Mouse (Mus musculus): ENCODE results near the gene Ctf1.
"Not testable (repeated sequence)": the region's sequence is repeated elsewhere in the genome, so short reads cannot be mapped to it uniquely, and the experiment has no call there.

Gene Ctf1

DNA sequence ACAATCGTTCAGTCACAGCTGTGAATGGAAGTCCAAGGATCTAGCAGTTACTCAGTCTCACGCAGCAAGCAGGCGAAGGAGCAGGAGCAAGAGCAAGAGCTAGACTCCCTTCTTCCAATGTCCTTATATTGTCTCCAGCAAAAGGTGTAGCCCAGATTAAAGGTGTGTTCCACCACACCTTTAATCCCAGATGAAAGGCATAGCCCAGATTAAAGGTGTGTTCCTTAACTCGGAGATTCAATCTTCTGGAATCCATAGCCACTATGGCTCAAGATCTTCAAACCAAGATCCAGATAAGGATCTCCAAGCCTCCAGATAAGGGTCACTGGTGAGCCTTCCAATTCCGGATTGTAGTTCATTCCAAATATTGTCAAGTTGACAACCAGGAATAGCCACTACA lies 19.5 kb downstream of the Ctf1 start, which contains the start of gene Ctf2:
Ctf2 (minus strand) TSS at position 101 of the 400 bp plus-strand sequence.
- DNase-seq (ENCODE audit: low read depth, low spot score): not testable (repeated sequence)

DNA sequence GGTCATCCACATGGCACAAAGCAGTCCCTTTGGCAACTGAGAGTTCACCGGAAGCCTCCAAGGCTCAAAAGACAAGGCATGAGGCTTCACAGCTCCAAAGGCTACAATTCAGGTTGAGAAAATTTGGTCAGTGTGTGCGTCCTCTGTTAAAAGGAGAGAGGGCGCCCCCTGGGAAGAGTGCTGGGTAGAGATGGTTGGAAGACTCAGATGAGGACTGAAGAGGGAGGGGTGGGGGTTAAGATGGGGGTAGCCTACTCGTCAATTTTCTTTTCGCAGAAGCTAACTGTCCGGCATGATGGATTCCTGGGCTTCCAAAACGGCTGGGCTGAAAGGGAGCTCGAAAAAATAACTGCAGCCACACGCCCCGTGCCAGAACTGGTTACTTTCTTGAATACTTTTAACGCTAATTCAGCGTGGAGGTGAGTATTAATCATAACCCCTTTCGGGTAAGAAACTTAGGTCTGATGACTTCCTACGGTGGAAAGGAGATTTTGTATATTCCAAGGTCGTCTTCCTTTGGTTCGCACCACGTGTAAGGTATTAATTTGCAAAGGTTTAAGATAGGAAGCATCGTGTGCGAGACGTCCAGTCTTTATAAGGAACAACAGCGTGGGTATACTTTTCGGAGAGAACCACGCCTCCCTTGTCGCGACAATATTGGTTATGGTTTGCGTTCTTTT lies 32.0 kb downstream of the Ctf1 start, which contains the start of gene Fbxl19:
Fbxl19 (plus strand) TSS at position 178 of the 680 bp plus-strand sequence.
- DNase-seq (ENCODE audit: low read depth, low spot score): peak; percentile 88

DNA sequence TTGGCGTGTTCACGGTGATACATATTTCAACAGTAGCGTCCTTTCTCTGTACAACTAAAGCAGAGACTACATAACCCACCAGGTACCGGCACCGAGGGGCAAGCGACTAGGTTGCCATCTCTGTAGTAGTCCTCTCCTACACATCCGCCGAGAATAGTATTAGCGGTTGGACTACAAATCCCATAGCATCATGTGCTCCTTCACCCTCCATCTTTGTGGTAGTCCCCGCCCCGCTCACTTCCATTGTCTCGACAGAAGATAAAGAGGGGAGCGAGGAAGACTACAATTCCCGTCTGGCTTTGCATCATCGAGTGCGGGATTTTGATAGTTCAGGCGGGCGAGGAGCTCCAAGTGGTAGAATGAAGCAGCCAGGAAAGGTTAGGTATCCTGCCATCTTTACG lies 32.7 kb downstream of the Ctf1 start:
- peak; percentile 100 for DNase-seq (ENCODE audit: low read depth, low spot score)

GRCm38 (mm10) chr7:127745652-127746493 lies 33.3 kb downstream of the Ctf1 start:
- DNase-seq (ENCODE audit: low read depth, low spot score): peak; percentile 100

DNA sequence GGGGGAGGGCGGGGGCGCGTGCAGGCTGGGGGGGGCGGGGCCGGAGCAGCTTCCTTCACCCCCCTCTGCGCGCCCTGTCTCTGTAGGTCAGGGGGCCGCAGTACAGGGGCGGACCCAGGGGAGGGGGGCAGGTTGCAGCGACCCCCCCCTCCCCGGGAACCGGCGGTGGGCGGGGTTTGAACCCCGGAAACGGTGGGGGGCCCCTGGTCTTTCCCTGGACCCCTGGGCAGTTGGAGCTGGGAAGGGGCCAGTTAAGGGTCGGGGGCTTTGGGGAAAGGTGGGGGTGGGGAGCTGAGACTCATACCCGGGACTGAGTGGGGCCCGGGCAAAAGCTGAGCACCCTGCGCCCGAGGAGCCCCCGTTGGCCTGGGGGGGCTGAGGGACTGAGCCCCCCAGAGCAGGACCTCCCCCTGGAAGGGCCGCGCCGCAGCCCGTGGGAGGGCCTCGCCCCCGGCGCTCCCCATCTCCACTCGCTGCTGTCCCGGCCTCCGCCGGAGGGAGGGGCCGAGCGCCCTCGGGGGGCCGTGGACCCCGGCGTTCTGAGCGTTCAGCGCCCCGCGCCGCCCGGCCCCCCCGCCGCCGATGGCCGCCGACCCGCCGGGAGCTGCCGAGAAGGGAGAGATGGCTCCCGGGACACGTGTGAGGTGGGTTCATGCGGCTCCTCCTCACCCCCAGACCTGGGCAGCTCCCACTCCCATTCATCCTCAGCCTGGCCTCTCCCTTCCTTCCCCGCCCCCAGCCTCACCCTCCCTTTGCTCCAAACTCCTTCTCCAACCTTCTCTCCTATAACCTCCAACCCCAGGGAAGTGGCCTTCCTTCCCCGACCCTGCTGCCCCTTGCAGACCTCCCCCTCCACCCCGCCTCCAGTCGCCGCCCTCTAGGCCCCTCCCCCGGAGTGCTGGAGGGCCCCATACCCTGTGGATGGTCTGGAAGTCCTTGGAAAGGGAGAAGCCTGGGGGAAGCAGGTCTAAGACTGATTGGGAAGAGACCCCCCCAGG lies 34.3 kb downstream of the Ctf1 start:
- no peak for DNase-seq (ENCODE audit: low read depth, low spot score)

DNA sequence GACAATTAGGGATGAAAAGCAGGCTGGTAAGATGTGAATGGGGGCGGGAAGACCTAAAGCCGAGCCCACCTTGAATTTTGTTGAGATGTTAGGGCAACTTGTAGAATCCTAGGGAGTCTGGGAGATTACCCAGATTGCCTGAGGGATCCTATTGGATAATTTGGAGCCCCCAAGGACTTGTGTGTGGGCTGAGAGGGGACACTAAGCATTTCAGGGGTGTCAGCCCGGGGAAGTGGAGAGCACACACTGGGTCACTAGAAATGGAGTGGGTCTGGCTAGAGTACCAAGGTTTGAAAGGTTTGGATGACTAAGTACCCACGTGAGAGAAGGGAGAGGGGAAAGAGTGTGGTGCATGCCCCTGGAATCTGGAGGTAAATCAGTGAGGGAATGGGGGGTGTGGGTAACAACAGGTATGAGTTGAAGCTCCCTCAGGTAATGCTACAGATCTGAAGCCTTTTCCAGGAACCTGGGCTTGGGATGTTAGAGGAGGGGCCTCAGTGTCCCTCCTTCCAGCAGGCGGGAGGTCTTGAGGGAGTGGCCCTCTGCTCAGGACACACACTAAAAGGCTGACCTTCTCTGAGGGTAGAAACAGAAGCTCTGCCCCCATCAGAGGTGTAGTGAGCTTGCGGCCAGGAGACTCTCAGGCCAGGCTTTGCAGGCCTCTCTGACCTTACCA lies 35.2 kb downstream of the Ctf1 start:
- DNase-seq (ENCODE audit: low read depth, low spot score): no peak

DNA sequence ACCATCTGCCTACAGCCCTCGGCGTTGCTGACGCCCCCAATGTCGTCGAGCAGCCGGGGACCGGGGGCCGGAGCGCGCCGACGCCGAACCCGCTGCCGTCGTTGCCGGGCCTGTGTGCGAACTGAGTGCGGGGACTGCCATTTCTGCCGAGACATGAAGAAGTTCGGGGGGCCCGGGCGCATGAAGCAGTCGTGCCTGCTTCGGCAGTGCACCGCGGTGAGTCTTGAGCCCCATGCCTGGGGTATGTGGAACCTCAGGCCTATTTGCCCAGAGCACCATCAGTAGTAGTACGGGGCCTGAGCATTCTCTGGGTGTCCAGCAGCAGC lies 35.7 kb downstream of the Ctf1 start:
- no peak for DNase-seq (ENCODE audit: low read depth, low spot score)

DNA sequence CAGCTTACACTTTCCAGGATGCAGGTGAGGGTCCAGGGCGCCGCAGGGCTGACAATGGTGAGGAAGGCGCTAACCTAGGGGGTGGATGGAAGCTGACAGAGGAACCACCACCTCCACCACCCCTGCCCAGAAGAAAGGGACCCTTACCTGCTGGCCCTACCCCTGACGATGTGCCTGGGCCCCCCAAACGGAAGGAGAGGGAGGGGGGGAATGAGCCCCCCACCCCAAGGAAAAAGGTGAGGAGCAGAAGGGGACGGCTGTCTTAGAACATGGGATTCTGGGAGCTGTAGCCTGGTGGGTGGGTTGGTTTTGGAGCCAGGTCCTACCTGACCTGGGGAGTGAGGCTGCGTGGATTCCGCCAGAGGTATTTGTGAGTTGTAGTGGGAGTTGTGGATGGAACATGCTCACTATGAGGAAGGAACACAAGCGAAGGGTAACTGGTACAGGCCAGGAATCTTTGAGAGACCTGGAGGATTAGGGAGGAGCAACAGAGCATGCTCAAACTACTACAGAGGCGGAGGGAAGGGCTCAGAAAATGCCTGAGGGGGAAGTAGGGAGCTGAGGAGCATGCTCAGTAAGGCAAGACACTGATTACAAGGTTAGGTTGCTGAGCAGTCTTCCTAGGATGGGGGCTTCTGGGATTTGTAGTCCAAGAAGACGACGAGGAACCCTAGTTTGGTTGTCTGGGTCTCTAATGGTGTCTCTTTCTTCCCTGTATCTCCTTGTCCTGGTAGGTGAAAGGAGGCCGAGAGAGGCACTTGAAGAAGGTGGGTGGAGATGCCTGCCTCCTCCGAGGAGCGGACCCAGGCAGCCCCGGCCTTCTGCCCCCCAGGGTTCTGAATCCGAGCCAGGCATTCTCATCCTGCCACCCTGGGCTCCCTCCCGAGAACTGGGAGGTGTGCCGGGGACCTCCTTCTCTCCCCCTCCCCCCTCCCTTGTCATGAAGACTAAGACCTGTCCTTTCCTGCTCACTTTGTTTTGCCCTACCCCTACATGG lies 37.9 kb downstream of the Ctf1 start:
- DNase-seq (ENCODE audit: low read depth, low spot score): peak; percentile 96

DNA sequence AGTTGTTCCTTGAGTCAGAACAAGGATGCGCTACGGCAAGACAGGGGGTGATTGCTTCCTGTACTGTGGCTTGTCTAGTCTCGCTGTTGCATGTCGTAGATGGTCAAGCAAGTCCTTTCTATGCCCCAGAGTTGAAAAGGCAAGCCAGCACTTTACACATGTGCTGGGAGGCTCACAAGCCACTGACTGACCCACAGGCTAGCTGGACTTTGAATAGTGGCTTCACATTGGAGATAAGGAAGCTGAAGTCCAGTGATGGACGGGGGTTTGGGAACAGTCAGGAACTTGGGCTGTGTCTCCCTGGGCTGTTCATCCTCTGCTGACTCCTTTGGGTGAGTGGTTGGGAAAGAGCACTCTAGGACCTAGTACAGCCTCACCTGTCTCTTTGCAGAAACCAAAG lies 39.1 kb downstream of the Ctf1 start:
- DNase-seq (ENCODE audit: low read depth, low spot score): no peak

- DNase-seq (ENCODE audit: low read depth, low spot score): no peak
These were observed 39.5 kb downstream of the Ctf1 start for GRCm38 (mm10) chr7:127752069-127752468.

- no peak for DNase-seq (ENCODE audit: low read depth, low spot score)
These were observed 40.6 kb downstream of the Ctf1 start for GRCm38 (mm10) chr7:127753158-127753557.

DNA sequence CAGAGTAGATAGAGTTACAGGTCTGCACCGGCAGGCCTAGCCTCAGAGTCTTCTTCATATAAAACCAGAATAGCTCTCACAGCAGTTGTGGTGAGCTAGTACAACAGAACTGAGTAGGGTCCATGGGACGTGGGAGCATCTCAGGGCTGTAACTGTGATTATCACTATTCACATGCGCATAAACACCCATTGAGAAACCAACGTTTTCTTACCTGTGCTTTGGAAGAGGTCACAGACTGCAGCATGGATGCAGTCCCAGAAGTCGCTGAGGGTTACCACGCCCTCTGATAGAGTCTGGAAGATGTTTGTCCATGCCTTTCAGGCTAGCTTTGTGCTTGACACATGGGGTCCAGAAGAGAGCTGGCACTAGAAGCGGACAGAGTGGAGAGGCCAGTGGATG lies 41.2 kb downstream of the Ctf1 start:
- no peak for DNase-seq (ENCODE audit: low read depth, low spot score)

- no peak for DNase-seq (ENCODE audit: low read depth, low spot score)
These were observed 47.2 kb downstream of the Ctf1 start for GRCm38 (mm10) chr7:127759716-127760115.

- DNase-seq (ENCODE audit: low read depth, low spot score): no peak
These were observed 47.9 kb downstream of the Ctf1 start for GRCm38 (mm10) chr7:127760478-127760877.

DNA sequence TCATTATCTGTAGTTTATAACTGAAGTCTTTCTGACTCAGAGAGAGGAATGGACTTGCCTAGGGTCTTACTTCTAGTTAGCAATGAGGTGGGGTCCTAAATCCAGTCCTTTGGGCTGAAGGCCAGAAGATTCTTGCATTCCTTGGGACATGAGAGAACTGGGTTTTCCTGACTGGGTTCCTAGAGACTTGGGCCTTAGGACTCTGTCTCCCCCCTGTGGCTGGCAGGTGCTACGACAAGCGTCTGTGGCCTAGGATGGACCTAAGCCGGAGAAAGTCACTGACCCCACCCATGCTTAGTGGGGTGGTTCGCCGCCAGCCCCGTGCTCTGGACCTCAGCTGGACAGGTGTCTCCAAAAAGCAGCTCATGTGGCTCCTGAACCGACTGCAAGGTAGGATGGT lies 48.5 kb downstream of the Ctf1 start:
- DNase-seq (ENCODE audit: low read depth, low spot score): peak; percentile 86

GRCm38 (mm10) chr7:127763642-127764041 lies 51.1 kb downstream of the Ctf1 start:
- no peak for DNase-seq (ENCODE audit: low read depth, low spot score)

GRCm38 (mm10) chr7:127765756-127766155 lies 53.2 kb downstream of the Ctf1 start:
- no peak for DNase-seq (ENCODE audit: low read depth, low spot score)

DNA sequence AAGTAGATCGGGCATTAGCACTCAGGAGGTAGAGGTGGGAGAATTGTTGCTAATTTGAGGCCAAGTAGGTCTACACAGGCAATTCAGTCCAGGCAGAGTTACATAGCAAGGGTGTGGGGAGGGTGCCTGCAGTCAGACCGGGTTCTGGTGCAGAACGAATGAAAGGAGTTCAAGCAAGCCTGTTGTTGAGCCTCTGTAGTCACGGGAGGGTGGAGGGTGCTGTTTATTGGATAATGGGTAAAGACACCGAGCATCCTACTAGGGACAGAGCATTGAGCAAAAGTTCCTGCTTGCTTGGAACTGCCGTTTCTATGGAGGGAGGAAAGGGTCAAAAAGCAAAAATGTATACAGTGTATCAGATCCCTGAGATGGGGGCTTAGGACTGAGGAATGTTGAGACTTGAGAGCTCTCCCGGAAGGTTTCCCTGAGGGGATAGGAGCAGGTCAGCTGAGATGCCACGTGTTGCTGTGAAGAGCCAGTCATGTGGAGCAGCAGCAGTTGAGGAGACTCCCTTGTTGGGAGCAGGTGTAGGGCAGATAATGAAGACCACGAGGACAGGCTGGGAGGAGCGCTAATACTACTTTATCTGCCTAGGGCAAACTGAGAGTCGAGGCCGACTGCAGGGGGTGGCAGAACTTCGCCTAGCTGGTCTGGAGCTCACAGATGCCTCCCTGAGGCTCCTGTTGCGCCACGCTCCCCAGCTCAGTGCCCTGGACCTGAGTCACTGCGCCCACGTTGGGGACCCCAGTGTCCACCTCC lies 54.5 kb downstream of the Ctf1 start:
- no peak for DNase-seq (ENCODE audit: low read depth, low spot score)

Measured in brain, adult 2 months (tissue).